Mouse (Mus musculus): ENCODE data around the gene Dyrk1a.

DNA sequence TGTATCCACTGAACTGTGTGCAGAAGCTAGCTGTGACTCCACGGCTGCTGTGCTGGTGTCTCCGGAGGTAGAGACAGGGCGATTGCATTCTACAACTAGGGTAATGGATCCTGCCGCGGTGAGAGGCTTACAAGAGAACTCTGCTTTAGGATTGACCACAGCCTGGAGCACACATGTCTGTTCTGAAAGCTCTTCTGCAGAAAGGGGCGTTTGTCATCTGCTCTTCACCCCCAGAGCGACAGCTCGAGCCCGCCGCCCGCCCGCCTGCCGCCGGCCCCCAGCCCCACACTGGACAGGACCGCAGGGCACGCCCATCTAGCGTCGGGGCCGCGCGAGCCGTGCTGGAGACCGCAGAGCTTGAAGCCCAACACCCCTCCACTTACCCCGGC, 43.9 kb upstream of the Dyrk1a start:
- TF ChIP-seq CTCF (IDR thresholded peaks at IDR 0.05) (no peak), EP300 (IDR thresholded peaks at IDR 0.05) (no peak)

All from lung, postnatal 0 days (tissue).